9 mouse cellular contexts compared by ENCODE assay signal in genomic region chr1:134048759-134049158, GRCm38 (mm10). TPM values are rescaled to one million over a fixed set of nuclear protein-coding genes. Genes with fewer than 3 reads are reported as not detected.
DNase-seq lines count a peak whose midpoint lies in the region; ATAC-seq lines count a peak whose summit lies in the region.
"Had no signal": no experiment of that assay in that cellular context is flagged by ENCODE, and none has a peak within 500 bp of the region (broad histone marks: within the 10 kb centered on the region; RNA-seq: fewer than 3 reads in every experiment).

No protein-coding gene starts in this region.

- no peaks in the 10 kb centered on the region for H3K9me3 ChIP-seq in limb, embryonic 10.5 days (replicated peaks)
- no peaks in the 10 kb centered on the region for H3K9me3 ChIP-seq in midbrain, embryonic 11.5 days (ENCODE audit: control insufficient read depth, low read length)
- H3K9me3 ChIP-seq: stomach, embryonic 15.5 days had no signal

- ATAC-seq in inflammation-experienced regulatory T-cells, adult 6 months: peak; percentile 63
- peak; percentile 42; the same call in 1 of the 2 replicates for ATAC-seq in midbrain, embryonic 11.5 days (ENCODE audit: low FRiP score)

- 4% methylated on average over 5 of the region's 5 CpGs for WGBS in limb, embryonic 10.5 days
- 3% methylated on average over 5 of the region's 5 CpGs for WGBS in midbrain, embryonic 11.5 days

- H3K9ac ChIP-seq in midbrain, embryonic 11.5 days (ENCODE audit: low read length): no peak overlapping the region
- H3K9ac ChIP-seq: stomach, embryonic 15.5 days had no signal

- no peaks in the 10 kb centered on the region for H3K36me3 ChIP-seq in limb, embryonic 10.5 days
- H3K36me3 ChIP-seq in midbrain, embryonic 11.5 days (ENCODE audit: control insufficient read depth, insufficient read depth, low read length): no peaks in the 10 kb centered on the region
- H3K36me3 ChIP-seq: stomach, embryonic 15.5 days had no signal

- peaks cover 29% of the 10 kb centered on the region for H3K27me3 ChIP-seq in limb, embryonic 10.5 days (ENCODE audit: low read depth, poor library complexity, severe bottlenecking)
- H3K27me3 ChIP-seq in midbrain, embryonic 11.5 days (ENCODE audit: control insufficient read depth, insufficient read depth, low read length): no peaks in the 10 kb centered on the region
- H3K27me3 ChIP-seq: stomach, embryonic 15.5 days had no signal

- H3K4me1 ChIP-seq in limb, embryonic 10.5 days: peaks cover 12% of the 10 kb centered on the region
- peaks cover 10% of the 10 kb centered on the region for H3K4me1 ChIP-seq in midbrain, embryonic 11.5 days (ENCODE audit: control insufficient read depth, insufficient read depth, low read length)
- H3K4me1 ChIP-seq: stomach, embryonic 15.5 days had no signal

- H3K4me2 ChIP-seq in midbrain, embryonic 11.5 days: no peak overlapping the region
- H3K4me2 ChIP-seq: stomach, embryonic 15.5 days had no signal

- DNase-seq in urinary bladder, postnatal 14 days (ENCODE audit: low spot score): peak; percentile 76
- no peak for DNase-seq in urinary bladder, postnatal 10 days (ENCODE audit: low spot score)
- DNase-seq in cerebellum, adult 8-10 months: peak; percentile 76
- DNase-seq in forelimb bud, embryonic 11.5 days (ENCODE audit: low read depth, low spot score): peak; percentile 76
- peak; percentile 79 for DNase-seq in limb, embryonic 10.5 days (ENCODE audit: low spot score)
- DNase-seq in midbrain, embryonic 11.5 days (ENCODE audit: low spot score, missing footprints): peak; percentile 95
- peak; percentile 31 to 57 for DNase-seq in spleen, adult 18-20 months

- no peak overlapping the region for H3K27ac ChIP-seq in limb, embryonic 10.5 days
- no peak overlapping the region for H3K27ac ChIP-seq in midbrain, embryonic 11.5 days (ENCODE audit: low read depth, low read length)
- H3K27ac ChIP-seq: stomach, embryonic 15.5 days had no signal

- H3K4me3 ChIP-seq in limb, embryonic 10.5 days: no peak overlapping the region
- H3K4me3 ChIP-seq in midbrain, embryonic 11.5 days (ENCODE audit: low read depth, low read length): no peak overlapping the region
- H3K4me3 ChIP-seq: stomach, embryonic 15.5 days had no signal

RNA-seq across cellular contexts. Expression of gene Fmod, which starts 11.7 kb away (rescaled TPM):
- not detected for polyA plus RNA-seq in inflammation-experienced regulatory T-cells, adult 6 months (2017; shearing (Covaris generic))
- 2.4 and 2.5 TPM in 2 replicates for polyA plus RNA-seq in limb, embryonic 10.5 days (2016; fragmentation: Nextera tagmentation; extraction: Ambion mirVana)
- 5.7 and 6.8 TPM in 2 replicates for polyA plus RNA-seq in midbrain, embryonic 11.5 days (2014; fragmentation: Nextera tagmentation; extraction: Ambion mirVana)

RNA-seq across cellular contexts. Expression of gene Btg2, which starts 30.2 kb away (rescaled TPM):
- 100 to 1,000 TPM; 168 to 251 (median 221) TPM for polyA plus RNA-seq in inflammation-experienced regulatory T-cells, adult 6 months (2017; shearing (Covaris generic))
- polyA plus RNA-seq in limb, embryonic 10.5 days (2016; fragmentation: Nextera tagmentation; extraction: Ambion mirVana): 10.1 and 17.7 TPM in 2 replicates
- polyA plus RNA-seq in midbrain, embryonic 11.5 days (2014; fragmentation: Nextera tagmentation; extraction: Ambion mirVana): 150 and 153 TPM in 2 replicates
